Mouse (Mus musculus): Measurements from ENCODE around the gene Tmtc2. TPM values are rescaled to one million over a fixed set of nuclear protein-coding genes. Genes with fewer than 3 reads are reported as not detected.

The Tmtc2 gene
- polyA plus RNA-seq, 1 experiment: 2.9 TPM

GRCm38 (mm10) chr10:105222904-105223303 is 351.3 kb downstream of the Tmtc2 start:
- no peaks in the 10 kb centered on the region for H3K4me1 ChIP-seq (ENCODE audit: control insufficient read depth, insufficient read depth, insufficient read length, low read length)
- TF ChIP-seq POLR2A (IDR thresholded peaks at IDR 0.05; ENCODE audit: low read depth, low read length) (no peak), CTCF (IDR thresholded peaks at IDR 0.05; ENCODE audit: extremely low read depth, insufficient read length, insufficient replicate concordance, low read depth, low read length) (no peak)
- H3K4me3 ChIP-seq (ENCODE audit: low read depth, low read length): no peak overlapping the region
- H3K27ac ChIP-seq (ENCODE audit: insufficient read depth, low read depth, low read length): no peak overlapping the region
- 84% methylated on average over 5 of the region's 5 CpGs for WGBS
- H3K36me3 ChIP-seq (ENCODE audit: control insufficient read depth, insufficient read depth, low read length): no peaks in the 10 kb centered on the region
- no peaks in the 10 kb centered on the region for H3K27me3 ChIP-seq (ENCODE audit: control insufficient read depth, insufficient read depth, low read length)

- TF ChIP-seq POLR2A (IDR thresholded peaks at IDR 0.05; ENCODE audit: low read depth, low read length): no peak
- TF ChIP-seq CTCF (IDR thresholded peaks at IDR 0.05; ENCODE audit: extremely low read depth, insufficient read length, insufficient replicate concordance, low read depth, low read length): no peak
- WGBS: 85% methylated on average over 10 of the region's 10 CpGs
- H3K27ac ChIP-seq (ENCODE audit: insufficient read depth, low read depth, low read length): no peak overlapping the region
These were observed 372.8 kb downstream of the Tmtc2 start for GRCm38 (mm10) chr10:105201491-105201890.

DNA sequence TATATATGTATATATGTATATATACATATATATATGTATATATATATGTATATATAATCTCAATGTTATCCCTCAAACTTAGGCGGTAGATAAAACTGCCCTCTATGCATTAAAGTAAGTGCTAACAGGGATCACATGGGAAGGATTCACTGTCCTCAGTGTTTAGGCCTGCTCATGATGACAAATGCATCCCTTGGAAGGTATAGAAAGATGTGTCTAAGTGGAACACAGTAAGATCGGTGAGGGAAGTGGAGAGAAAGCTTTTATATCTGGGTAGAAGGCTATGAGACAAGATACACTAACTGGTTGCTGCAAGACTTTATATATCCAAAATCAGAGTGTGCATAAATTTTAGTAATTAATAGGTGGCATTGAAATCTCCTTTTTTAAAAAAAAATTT is 373.6 kb downstream of the Tmtc2 start:
- no peaks in the 10 kb centered on the region for H3K27me3 ChIP-seq (ENCODE audit: control insufficient read depth, insufficient read depth, low read length)
- H3K27ac ChIP-seq (ENCODE audit: insufficient read depth, low read depth, low read length): no peak overlapping the region
- H3K4me3 ChIP-seq (ENCODE audit: low read depth, low read length): no peak overlapping the region
- WGBS: 89% methylated on average over 2 of the region's 2 CpGs
- TF ChIP-seq CTCF (IDR thresholded peaks at IDR 0.05; ENCODE audit: extremely low read depth, insufficient read length, insufficient replicate concordance, low read depth, low read length) (no peak), POLR2A (IDR thresholded peaks at IDR 0.05; ENCODE audit: low read depth, low read length) (no peak)
- no peaks in the 10 kb centered on the region for H3K36me3 ChIP-seq (ENCODE audit: control insufficient read depth, insufficient read depth, low read length)
- no peaks in the 10 kb centered on the region for H3K4me1 ChIP-seq (ENCODE audit: control insufficient read depth, insufficient read depth, insufficient read length, low read length)

More at GRCm38 (mm10) chr10:105201491-105201890, 372.8 kb downstream of the Tmtc2 start:
- no peaks in the 10 kb centered on the region for H3K27me3 ChIP-seq (ENCODE audit: control insufficient read depth, insufficient read depth, low read length)
- no peaks in the 10 kb centered on the region for H3K36me3 ChIP-seq (ENCODE audit: control insufficient read depth, insufficient read depth, low read length)
- no peak overlapping the region for H3K4me3 ChIP-seq (ENCODE audit: low read depth, low read length)
- no peaks in the 10 kb centered on the region for H3K4me1 ChIP-seq (ENCODE audit: control insufficient read depth, insufficient read depth, insufficient read length, low read length)

- H3K36me3 ChIP-seq (ENCODE audit: control insufficient read depth, insufficient read depth, low read length): no peaks in the 10 kb centered on the region
- no peaks in the 10 kb centered on the region for H3K4me1 ChIP-seq (ENCODE audit: control insufficient read depth, insufficient read depth, insufficient read length, low read length)
- 76% methylated on average over 4 of the region's 4 CpGs for WGBS
- no peak overlapping the region for H3K4me3 ChIP-seq (ENCODE audit: low read depth, low read length)
- H3K27me3 ChIP-seq (ENCODE audit: control insufficient read depth, insufficient read depth, low read length): no peaks in the 10 kb centered on the region
- H3K27ac ChIP-seq (ENCODE audit: insufficient read depth, low read depth, low read length): no peak overlapping the region
- TF ChIP-seq POLR2A (IDR thresholded peaks at IDR 0.05; ENCODE audit: low read depth, low read length) (no peak), CTCF (IDR thresholded peaks at IDR 0.05; ENCODE audit: extremely low read depth, insufficient read length, insufficient replicate concordance, low read depth, low read length) (no peak)
These were observed 374.2 kb downstream of the Tmtc2 start for GRCm38 (mm10) chr10:105200092-105200491.

DNA sequence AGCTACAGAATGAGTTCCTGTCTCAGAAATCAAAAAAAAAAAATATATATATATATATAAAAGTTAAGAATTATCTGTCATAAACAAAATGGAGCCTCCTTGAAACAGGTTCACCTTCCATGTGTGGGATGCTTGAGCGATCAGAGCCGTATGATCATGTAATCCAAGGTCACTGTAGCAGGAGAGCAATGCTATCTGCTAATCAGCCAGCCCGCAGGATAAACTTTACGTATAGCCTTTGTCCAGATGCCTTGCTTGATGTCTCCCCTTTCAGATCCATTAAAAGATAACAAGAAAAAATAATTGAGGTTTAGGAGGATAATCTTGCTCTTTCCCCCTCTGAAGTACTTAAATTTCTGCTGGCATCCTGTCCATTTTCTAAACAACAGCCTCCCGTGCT is 374.7 kb downstream of the Tmtc2 start:
- H3K4me1 ChIP-seq (ENCODE audit: control insufficient read depth, insufficient read depth, insufficient read length, low read length): no peaks in the 10 kb centered on the region
- no peak overlapping the region for H3K27ac ChIP-seq (ENCODE audit: insufficient read depth, low read depth, low read length)
- no peaks in the 10 kb centered on the region for H3K36me3 ChIP-seq (ENCODE audit: control insufficient read depth, insufficient read depth, low read length)
- TF ChIP-seq POLR2A (IDR thresholded peaks at IDR 0.05; ENCODE audit: low read depth, low read length) (no peak), CTCF (IDR thresholded peaks at IDR 0.05; ENCODE audit: extremely low read depth, insufficient read length, insufficient replicate concordance, low read depth, low read length) (no peak)
- 90% methylated on average over 5 of the region's 5 CpGs for WGBS
- no peaks in the 10 kb centered on the region for H3K27me3 ChIP-seq (ENCODE audit: control insufficient read depth, insufficient read depth, low read length)
- no peak overlapping the region for H3K4me3 ChIP-seq (ENCODE audit: low read depth, low read length)

- Histone ChIP-seq H3K27me3 (ENCODE audit: control insufficient read depth, insufficient read depth, low read length) (no peaks in the 10 kb centered on the region), H3K4me3 (ENCODE audit: low read depth, low read length) (no peak overlapping the region), H3K4me1 (ENCODE audit: control insufficient read depth, insufficient read depth, insufficient read length, low read length) (no peaks in the 10 kb centered on the region), H3K27ac (ENCODE audit: insufficient read depth, low read depth, low read length) (no peak overlapping the region), H3K36me3 (ENCODE audit: control insufficient read depth, insufficient read depth, low read length) (no peaks in the 10 kb centered on the region)
- 87% methylated on average over 2 of the region's 2 CpGs for WGBS
- TF ChIP-seq POLR2A (IDR thresholded peaks at IDR 0.05; ENCODE audit: low read depth, low read length) (no peak), CTCF (IDR thresholded peaks at IDR 0.05; ENCODE audit: extremely low read depth, insufficient read length, insufficient replicate concordance, low read depth, low read length) (no peak)
These were observed 378.9 kb downstream of the Tmtc2 start for GRCm38 (mm10) chr10:105195377-105195776.

DNA sequence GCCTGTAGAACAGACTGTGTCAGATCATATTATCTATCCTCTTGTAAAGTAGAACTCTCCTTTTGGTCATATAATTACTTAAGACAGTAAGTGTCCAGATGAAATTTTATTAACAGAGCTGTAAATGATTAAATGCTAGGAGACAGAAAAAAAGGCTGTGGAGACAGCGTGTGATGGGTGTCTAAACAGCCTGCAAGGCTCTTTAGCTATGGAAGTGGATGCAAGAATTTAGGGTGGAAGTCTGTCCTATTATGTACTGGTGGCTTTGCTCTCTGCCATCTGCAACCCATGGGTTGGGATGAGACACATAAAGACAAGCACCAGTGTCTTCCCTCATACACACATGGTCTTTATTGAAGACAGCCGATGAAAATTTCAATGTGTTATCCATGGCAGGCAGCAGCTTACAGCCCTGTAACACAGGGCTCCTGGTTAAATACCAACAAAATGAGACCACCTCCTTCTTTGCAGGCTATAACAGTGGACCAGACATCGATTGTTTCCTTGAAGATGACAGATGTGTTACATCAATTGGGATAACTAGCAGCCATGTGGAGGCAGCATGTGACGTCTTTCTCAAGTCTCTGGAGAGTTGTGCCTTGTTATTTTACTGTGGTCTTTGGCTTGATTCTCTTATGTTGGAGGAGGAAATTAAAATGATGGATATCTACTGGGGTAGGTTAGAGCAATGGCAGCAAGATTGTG is 380.3 kb downstream of the Tmtc2 start:
- no peak for TF ChIP-seq POLR2A (IDR thresholded peaks at IDR 0.05; ENCODE audit: low read depth, low read length)
- no peak for TF ChIP-seq CTCF (IDR thresholded peaks at IDR 0.05; ENCODE audit: extremely low read depth, insufficient read length, insufficient replicate concordance, low read depth, low read length)
- no peaks in the 10 kb centered on the region for H3K4me1 ChIP-seq (ENCODE audit: control insufficient read depth, insufficient read depth, insufficient read length, low read length)
- H3K36me3 ChIP-seq (ENCODE audit: control insufficient read depth, insufficient read depth, low read length): 0 out of 2 replicates have a peak, but pooled peaks cover 4% of the 10 kb centered on the region
- H3K4me3 ChIP-seq (ENCODE audit: low read depth, low read length): no peak overlapping the region
- H3K27ac ChIP-seq (ENCODE audit: insufficient read depth, low read depth, low read length): no peak overlapping the region
- 90% methylated on average over 4 of the region's 4 CpGs for WGBS
- no peaks in the 10 kb centered on the region for H3K27me3 ChIP-seq (ENCODE audit: control insufficient read depth, insufficient read depth, low read length)

All from small intestine, adult 2 months (tissue).